Mouse (Mus musculus) lung, adult 2 months (tissue): ENCODE results near the gene Gm17268. TPM values are rescaled to one million over a fixed set of nuclear protein-coding genes. Genes with fewer than 3 reads are reported as not detected.

Experiments
- DNase-seq: peaks from one replicate; pipeline ENCODE4 v3.0.0; 2022
- H3K4me1 ChIP-seq: fragments of 200-500 bp; 2 replicates; pipeline ENCODE4 v1.6.1; 2011; ENCODE audit warnings: low read length; ENCODE audit not compliant: control insufficient read depth, insufficient read depth
- H3K4me3 ChIP-seq: fragments of 200-500 bp; replicated peaks from 2 replicates; pipeline ENCODE3; 2011; ENCODE audit warnings: low read depth, mild to moderate bottlenecking, control low read depth, low read length; ENCODE audit errors: extremely low read depth
- CTCF ChIP-seq: fragments of 200-500 bp; IDR thresholded peaks from 2 replicates; pipeline ENCODE4 v1.5.1; 2011; ENCODE audit warnings: mild to moderate bottlenecking, low read length, control low read depth; ENCODE audit not compliant: insufficient read depth
- POLR2A ChIP-seq: fragments of 200-500 bp; IDR thresholded peaks from 2 replicates; pipeline ENCODE4 v1.6.1; 2011; ENCODE audit warnings: low read depth, mild to moderate bottlenecking, control low read depth, low read length, borderline replicate concordance; ENCODE audit errors: extremely low read depth
- WGBS: fragments of 180-500 bp; shearing (Covaris S2); methylation state at CpG from one replicate; pipeline ENCODE4 v1.1.7; 2018; 5-methylcytosine and 5-hydroxymethylcytosine counted together
- polyA plus RNA-seq: library from polyadenylated mRNA; depleted of rRNA; stranded (reverse); fragments of >200 nt; gene quantifications from 2 replicates; pipeline ENCODE4 v1.2.3, GENCODE M21; 2012

The Gm17268 gene
- polyA plus RNA-seq, 1 experiment = not detected

- TF ChIP-seq POLR2A (no peak), CTCF (no peak)
- 75% methylated on average over 2 of the region's 2 CpGs for whole genome bisulfite sequencing
- H3K4me3 ChIP-seq = no peak overlapping the region
- no peak for DNase-seq
- H3K4me1 ChIP-seq = no peaks in the 10 kb centered on the region
These were observed 25.1 kb upstream of the Gm17268 start for GRCm38 (mm10) chr11:82063454-82063853.

- H3K4me1 ChIP-seq = no peaks in the 10 kb centered on the region
- 56% methylated on average over 3 of the region's 3 CpGs for WGBS
- DNase-seq = no peak
- H3K4me3 ChIP-seq = no peak overlapping the region
- TF ChIP-seq CTCF (no peak), POLR2A (no peak)
These were observed 23.9 kb upstream of the Gm17268 start for GRCm38 (mm10) chr11:82062226-82062625.

- WGBS = 65% methylated on average over 6 of the region's 6 CpGs
- no peak for DNase-seq
- no peak within 1 kb of the TSS for H3K4me3 ChIP-seq
These were observed 19.3 kb upstream of the Gm17268 start, which contains the start of gene Ccl11 for GRCm38 (mm10) chr11:82057646-82058045. Gene Ccl11, plus strand, starts transcription at chr11:82057823.

GRCm38 (mm10) chr11:82053849-82054248, 15.5 kb upstream of the Gm17268 start:
- TF ChIP-seq CTCF (no peak), POLR2A (no peak)
- no peaks in the 10 kb centered on the region for H3K4me1 ChIP-seq
- no peak for DNase-seq
- no peak overlapping the region for H3K4me3 ChIP-seq
- 71% methylated on average over 7 of the region's 7 CpGs for WGBS

More at GRCm38 (mm10) chr11:82057646-82058045, 19.3 kb upstream of the Gm17268 start, which contains the start of gene Ccl11:
- TF ChIP-seq POLR2A (no peak), CTCF (no peak)
- no peaks in the 10 kb centered on the region for H3K4me1 ChIP-seq

- DNase-seq = peak; percentile 30
- TF ChIP-seq CTCF (peak; percentile 39; the same call in 1 of the 2 replicates), POLR2A (no peak)
- WGBS = 30% methylated on average over 6 of the region's 6 CpGs
- Histone ChIP-seq H3K4me1 (no peaks in the 10 kb centered on the region), H3K4me3 (no peak overlapping the region)
These were observed 9.5 kb upstream of the Gm17268 start for GRCm38 (mm10) chr11:82047746-82048415.

GRCm38 (mm10) chr11:82045471-82045870, 7.1 kb upstream of the Gm17268 start, which contains the start of gene Ccl7:
Gene Ccl7, plus strand, starts transcription at chr11:82045712.
- no peak for TF ChIP-seq CTCF
- no peak for TF ChIP-seq POLR2A
- no peak for DNase-seq
- Histone ChIP-seq H3K4me1 (no peaks in the 10 kb centered on the region), H3K4me3 (no peak within 1 kb of the TSS)
- 70% methylated on average over 3 of the region's 3 CpGs for WGBS

- no peak for DNase-seq
These were observed 3.3 kb upstream of the Gm17268 start for GRCm38 (mm10) chr11:82041671-82042080.

GRCm38 (mm10) chr11:82039132-82039660, 834 bp upstream of the Gm17268 start:
- 31% methylated on average over 3 of the region's 3 CpGs for WGBS
- no peak for TF ChIP-seq POLR2A
- TF ChIP-seq CTCF = no peak
- DNase-seq = no peak

More at GRCm38 (mm10) chr11:82041671-82042080, 3.3 kb upstream of the Gm17268 start:
- Histone ChIP-seq H3K4me3 (no peak overlapping the region), H3K4me1 (no peaks in the 10 kb centered on the region)
- no peak for TF ChIP-seq CTCF
- no peak for TF ChIP-seq POLR2A
- WGBS = 77% methylated on average over 4 of the region's 4 CpGs

GRCm38 (mm10) chr11:82035857-82036256, 2.5 kb downstream of the Gm17268 start:
- H3K4me3 ChIP-seq = no peak overlapping the region
- WGBS = 72% methylated on average over 2 of the region's 2 CpGs
- TF ChIP-seq POLR2A (no peak), CTCF (no peak)
- no peak for DNase-seq
- no peaks in the 10 kb centered on the region; the same call in 1 of the 2 replicates for H3K4me1 ChIP-seq

More at GRCm38 (mm10) chr11:82039132-82039660, 834 bp upstream of the Gm17268 start:
- H3K4me3 ChIP-seq = no peak overlapping the region
- H3K4me1 ChIP-seq = no peaks in the 10 kb centered on the region

- DNase-seq = peak; percentile 34
- 18% methylated on average over 5 of the region's 5 CpGs for WGBS
- TF ChIP-seq POLR2A (no peak), CTCF (no peak)
- H3K4me3 ChIP-seq = no peak within 1 kb of the TSS
- H3K4me1 ChIP-seq = no peaks in the 10 kb centered on the region; the same call in 1 of the 2 replicates
These were observed 3.0 kb downstream of the Gm17268 start, which contains the start of gene Ccl2 for GRCm38 (mm10) chr11:82035356-82035755. Gene Ccl2, plus strand, starts transcription at chr11:82035571.
